ENCODE assay signal across 9 mouse cellular contexts in the genomic region with DNA sequence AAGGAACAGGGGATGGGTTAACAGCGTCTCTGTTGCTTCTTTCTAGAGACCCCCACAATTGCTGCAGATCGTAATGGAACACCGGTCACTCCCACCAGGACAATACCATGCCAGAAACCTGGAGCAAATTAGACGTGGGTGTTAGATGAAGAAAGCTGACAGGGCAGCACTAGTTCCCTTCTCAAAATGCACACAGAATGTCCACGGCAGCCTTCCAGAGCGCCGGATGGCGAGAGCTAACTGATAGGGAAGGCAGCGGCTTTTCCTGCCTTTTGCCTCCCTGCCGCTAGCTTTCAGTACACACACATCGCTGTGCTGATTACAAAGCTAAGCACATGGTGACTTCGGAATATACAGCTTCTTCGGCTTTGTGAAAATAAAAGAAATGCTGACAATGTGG. TPM values are rescaled to one million over a fixed set of nuclear protein-coding genes. Genes with fewer than 3 reads are reported as not detected.
A peak's percentile ranks its signal among the peaks of the same experiment; 100 is the strongest.
DNase-seq lines count a peak whose midpoint lies in the region; ATAC-seq lines count a peak whose summit lies in the region.
"Had no signal": no experiment of that assay in that cellular context is flagged by ENCODE, and none has a peak within 500 bp of the region (broad histone marks: within the 10 kb centered on the region; RNA-seq: fewer than 3 reads in every experiment).

No protein-coding gene starts in this region.

- H3K36me3 ChIP-seq in forebrain, embryonic 15.5 days: no peaks in the 10 kb centered on the region

- peak overlapping the region; percentile 33 for H3K4me3 ChIP-seq in forebrain, embryonic 15.5 days

- H3K9me3 ChIP-seq in forebrain, embryonic 15.5 days: no peaks in the 10 kb centered on the region

- peak overlapping the region; percentile 40; the same call in 1 of the 2 replicates for H3K9ac ChIP-seq in forebrain, embryonic 15.5 days (replicated peaks)

- 31% methylated on average over 13 of the region's 13 CpGs for WGBS in forebrain, embryonic 15.5 days

- no peak for DNase-seq in frontal cortex, postnatal 14 days (ENCODE audit: low spot score in 2 of 2)
- DNase-seq in adrenal gland, postnatal 36 days: peak; percentile 22 to 35
- DNase-seq in kidney, postnatal 4 days: peak; percentile 45 to 54
- peak; percentile 22 for DNase-seq in neural tube, embryonic 10.5 days (ENCODE audit: extremely low spot score, low spot score)
- no peak for DNase-seq in frontal cortex, adult 2 months (ENCODE audit: extremely low spot score in 1 of 2, low spot score in 1 of 2)
- DNase-seq in cerebellum, adult 18-20 months: no peak

- peak overlapping the region; percentile 41 for H3K4me2 ChIP-seq in forebrain, embryonic 15.5 days (replicated peaks)

- H3K4me1 ChIP-seq in forebrain, embryonic 15.5 days: no peaks in the 10 kb centered on the region

- H3K27me3 ChIP-seq in forebrain, embryonic 15.5 days: no peaks in the 10 kb centered on the region

- peak; percentile 74 for ATAC-seq in frontal cortex, adult (ENCODE audit: low TSS enrichment)
- no peak for ATAC-seq in forebrain, embryonic 15.5 days (replicated peaks)

- H3K27ac ChIP-seq in forebrain, embryonic 15.5 days (replicated peaks): no peak overlapping the region

RNA-seq across cellular contexts. Expression of gene Plac1, which starts 7.9 kb away (rescaled TPM):
- total RNA-seq in adrenal gland, postnatal 36 days (2021): not detected
- 0.34 and 0.64 TPM in 2 replicates for polyA plus RNA-seq in forebrain, embryonic 15.5 days (2015; fragmentation: Nextera tagmentation; extraction: Ambion mirVana)
- 0.40 and 1.7 TPM in 2 replicates for polyA plus RNA-seq in frontal cortex, adult 2 months (2012; rRNA removed)

RNA-seq across cellular contexts. Expression of gene Fam122b, which starts 37.6 kb away (rescaled TPM):
- total RNA-seq in adrenal gland, postnatal 36 days (2021): 1 to 10 TPM; 6.6 to 8.9 TPM
- 3.7 and 4.3 TPM in 2 replicates for polyA plus RNA-seq in forebrain, embryonic 15.5 days (2015; fragmentation: Nextera tagmentation; extraction: Ambion mirVana)
- 4.9 and 5.1 TPM in 2 replicates for polyA plus RNA-seq in frontal cortex, adult 2 months (2012; rRNA removed)

RNA-seq across cellular contexts. Expression of gene Fam122c, which starts 41.3 kb away (rescaled TPM):
- not detected for total RNA-seq in adrenal gland, postnatal 36 days (2021)
- polyA plus RNA-seq in forebrain, embryonic 15.5 days (2015; fragmentation: Nextera tagmentation; extraction: Ambion mirVana): not detected in 2 replicates
- polyA plus RNA-seq in frontal cortex, adult 2 months (2012; rRNA removed): not detected in 2 replicates
- total RNA-seq: gastrocnemius, postnatal 4 days had no signal

Comparison
In these comparisons a context has a peak if more than half of its experiments do, and no peak if none do; other contexts are left out.
1. DNase-seq: peak in adrenal gland, postnatal 36 days (2 of 2), kidney, postnatal 4 days (2 of 2) and neural tube, embryonic 10.5 days (single experiment); none in frontal cortex, postnatal 14 days (0 of 2), frontal cortex, adult 2 months (0 of 2) and cerebellum, adult 18-20 months (0 of 2).